Mouse (Mus musculus): ENCODE results near the gene Clasp1. TPM values are rescaled to one million over a fixed set of nuclear protein-coding genes. Genes with fewer than 3 reads are reported as not detected.

Gene Clasp1
- polyA plus RNA-seq, 1 experiment: 14.8 TPM

DNA sequence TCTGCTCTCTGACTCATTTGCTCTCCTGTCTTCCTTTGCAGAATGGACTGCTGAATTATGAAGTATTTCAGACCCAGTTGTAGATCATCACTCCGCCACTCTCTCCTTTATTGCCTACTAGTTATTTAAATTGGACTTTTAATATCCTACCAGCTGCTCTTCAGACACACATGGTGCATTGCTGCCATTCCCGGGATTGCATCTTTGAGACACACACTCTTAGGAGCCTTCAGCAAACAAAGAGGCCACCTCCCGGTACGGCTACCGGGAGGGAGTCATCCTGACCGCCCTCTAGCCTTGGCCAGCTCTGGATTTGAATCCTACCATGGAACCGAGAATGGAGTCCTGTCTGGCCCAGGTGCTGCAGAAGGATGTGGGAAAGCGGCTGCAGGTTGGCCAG, 30.5 kb downstream of the Clasp1 start:
- no peak overlapping the region for H3K27ac ChIP-seq (ENCODE audit: insufficient read depth, low read length)
- H3K27me3 ChIP-seq (ENCODE audit: control insufficient read depth, insufficient read depth, low read length): no peaks in the 10 kb centered on the region
- DNase-seq (ENCODE audit: low read depth in 1 of 2, low spot score in 2 of 2): no peak
- TF ChIP-seq CTCF (IDR thresholded peaks at IDR 0.05; ENCODE audit: extremely low read depth, insufficient read depth, insufficient read length, insufficient replicate concordance) (no peak), POLR2A (IDR thresholded peaks at IDR 0.05; ENCODE audit: low read depth, low read length) (no peak)
- no peak overlapping the region for H3K4me3 ChIP-seq (ENCODE audit: extremely low read depth, insufficient read depth, insufficient read length)
- peaks cover 6% of the 10 kb centered on the region; the same call in 1 of the 2 replicates for H3K4me1 ChIP-seq (ENCODE audit: control insufficient read depth, insufficient read depth, insufficient read length)
- peaks cover 10% of the 10 kb centered on the region; the same call in 1 of the 2 replicates for H3K36me3 ChIP-seq (ENCODE audit: control insufficient read depth, insufficient read depth, low read length)
- 93% methylated on average over 8 of the region's 8 CpGs for WGBS

DNA sequence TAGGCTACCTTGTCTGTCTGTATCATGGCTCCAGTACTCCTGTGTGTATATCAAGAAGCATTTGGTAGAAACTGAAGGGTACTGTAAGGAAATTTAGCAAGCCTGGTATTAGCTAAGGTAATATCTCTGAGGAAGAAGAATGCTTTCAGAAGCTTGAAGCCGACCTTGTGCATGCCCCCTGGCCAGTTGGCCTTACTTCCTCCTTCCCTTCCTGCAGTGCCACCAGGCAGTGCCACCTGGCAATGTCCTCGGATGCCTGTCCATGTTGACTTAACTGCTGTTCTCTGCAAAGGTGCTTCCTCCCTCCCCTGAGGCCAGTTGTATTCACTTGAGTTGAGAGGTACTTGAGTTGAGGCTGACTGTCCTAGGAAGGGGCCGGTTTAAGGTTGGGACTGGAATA, 32.3 kb downstream of the Clasp1 start:
- TF ChIP-seq POLR2A (IDR thresholded peaks at IDR 0.05; ENCODE audit: low read depth, low read length): no peak
- TF ChIP-seq CTCF (IDR thresholded peaks at IDR 0.05; ENCODE audit: extremely low read depth, insufficient read depth, insufficient read length, insufficient replicate concordance): no peak
- H3K27ac ChIP-seq (ENCODE audit: insufficient read depth, low read length): 0 out of 2 replicates have a peak overlapping the region, but pooled peaks have one; percentile 5
- no peaks in the 10 kb centered on the region for H3K27me3 ChIP-seq (ENCODE audit: control insufficient read depth, insufficient read depth, low read length)
- 40% methylated on average over 3 of the region's 3 CpGs for WGBS
- DNase-seq (ENCODE audit: low read depth in 1 of 2, low spot score in 2 of 2): peak in 1 of 2 experiments; percentile 8
- H3K4me3 ChIP-seq (ENCODE audit: extremely low read depth, insufficient read depth, insufficient read length): no peak overlapping the region
- peaks cover 12% of the 10 kb centered on the region; the same call in 1 of the 2 replicates for H3K36me3 ChIP-seq (ENCODE audit: control insufficient read depth, insufficient read depth, low read length)
- H3K4me1 ChIP-seq (ENCODE audit: control insufficient read depth, insufficient read depth, insufficient read length): peaks cover 6% of the 10 kb centered on the region; the same call in 1 of the 2 replicates

DNA sequence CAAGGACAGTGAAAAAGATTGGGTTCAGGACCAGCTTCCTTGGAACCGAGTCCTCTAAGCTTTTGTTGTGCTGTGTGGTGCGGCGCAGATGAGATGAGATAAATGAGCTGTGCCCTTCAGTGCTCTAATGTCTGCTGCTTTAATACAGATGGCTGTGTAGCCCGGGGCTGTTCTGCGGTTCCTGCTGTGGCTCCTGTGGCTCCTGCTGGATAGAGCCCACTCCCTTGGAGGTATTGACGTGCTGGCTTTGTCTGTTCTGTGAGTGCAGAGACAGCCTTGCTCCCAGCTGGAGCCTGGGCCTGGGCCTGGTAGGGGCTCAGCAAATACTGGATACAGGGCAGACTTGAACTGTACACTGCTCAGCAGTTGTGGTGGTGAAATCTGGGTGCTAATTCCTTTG, 34.0 kb downstream of the Clasp1 start:
- H3K27ac ChIP-seq (ENCODE audit: insufficient read depth, low read length): no peak overlapping the region
- DNase-seq (ENCODE audit: low read depth in 1 of 2, low spot score in 2 of 2): no peak
- WGBS: 92% methylated on average over 6 of the region's 6 CpGs
- no peak for TF ChIP-seq POLR2A (IDR thresholded peaks at IDR 0.05; ENCODE audit: low read depth, low read length)
- no peak for TF ChIP-seq CTCF (IDR thresholded peaks at IDR 0.05; ENCODE audit: extremely low read depth, insufficient read depth, insufficient read length, insufficient replicate concordance)
- peaks cover 6% of the 10 kb centered on the region; the same call in 1 of the 2 replicates for H3K4me1 ChIP-seq (ENCODE audit: control insufficient read depth, insufficient read depth, insufficient read length)
- H3K27me3 ChIP-seq (ENCODE audit: control insufficient read depth, insufficient read depth, low read length): no peaks in the 10 kb centered on the region
- H3K36me3 ChIP-seq (ENCODE audit: control insufficient read depth, insufficient read depth, low read length): peaks cover 12% of the 10 kb centered on the region; the same call in 1 of the 2 replicates
- no peak overlapping the region for H3K4me3 ChIP-seq (ENCODE audit: extremely low read depth, insufficient read depth, insufficient read length)

DNA sequence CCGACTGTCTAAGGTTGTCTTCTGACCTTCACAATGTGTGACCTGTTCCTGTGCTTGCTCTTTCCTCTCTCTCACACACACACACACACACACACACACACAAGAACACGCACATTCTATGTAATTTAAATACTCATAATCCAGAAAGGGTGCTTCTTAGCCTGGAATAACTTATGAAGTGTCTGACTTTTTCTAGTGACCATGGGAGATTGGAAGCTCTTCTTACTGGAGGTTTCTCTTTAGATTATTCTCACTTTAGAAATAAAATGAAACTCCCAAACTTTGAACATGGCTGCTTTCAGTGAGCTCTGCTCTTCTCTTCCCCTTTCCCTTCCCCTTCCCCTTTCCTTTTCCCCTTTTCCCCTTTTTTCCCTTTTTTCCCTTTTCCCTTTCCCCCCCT, 37.1 kb downstream of the Clasp1 start:
- H3K27ac ChIP-seq (ENCODE audit: insufficient read depth, low read length): no peak overlapping the region
- TF ChIP-seq POLR2A (IDR thresholded peaks at IDR 0.05; ENCODE audit: low read depth, low read length) (no peak), CTCF (IDR thresholded peaks at IDR 0.05; ENCODE audit: extremely low read depth, insufficient read depth, insufficient read length, insufficient replicate concordance) (no peak)
- no peak overlapping the region for H3K4me3 ChIP-seq (ENCODE audit: extremely low read depth, insufficient read depth, insufficient read length)
- no peak for DNase-seq (ENCODE audit: low read depth in 1 of 2, low spot score in 2 of 2)
- H3K4me1 ChIP-seq (ENCODE audit: control insufficient read depth, insufficient read depth, insufficient read length): peaks cover 3% of the 10 kb centered on the region; the same call in 1 of the 2 replicates
- H3K27me3 ChIP-seq (ENCODE audit: control insufficient read depth, insufficient read depth, low read length): no peaks in the 10 kb centered on the region
- WGBS: 97% methylated on average over 2 of the region's 2 CpGs
- peaks cover 7% of the 10 kb centered on the region; the same call in 1 of the 2 replicates for H3K36me3 ChIP-seq (ENCODE audit: control insufficient read depth, insufficient read depth, low read length)

DNA sequence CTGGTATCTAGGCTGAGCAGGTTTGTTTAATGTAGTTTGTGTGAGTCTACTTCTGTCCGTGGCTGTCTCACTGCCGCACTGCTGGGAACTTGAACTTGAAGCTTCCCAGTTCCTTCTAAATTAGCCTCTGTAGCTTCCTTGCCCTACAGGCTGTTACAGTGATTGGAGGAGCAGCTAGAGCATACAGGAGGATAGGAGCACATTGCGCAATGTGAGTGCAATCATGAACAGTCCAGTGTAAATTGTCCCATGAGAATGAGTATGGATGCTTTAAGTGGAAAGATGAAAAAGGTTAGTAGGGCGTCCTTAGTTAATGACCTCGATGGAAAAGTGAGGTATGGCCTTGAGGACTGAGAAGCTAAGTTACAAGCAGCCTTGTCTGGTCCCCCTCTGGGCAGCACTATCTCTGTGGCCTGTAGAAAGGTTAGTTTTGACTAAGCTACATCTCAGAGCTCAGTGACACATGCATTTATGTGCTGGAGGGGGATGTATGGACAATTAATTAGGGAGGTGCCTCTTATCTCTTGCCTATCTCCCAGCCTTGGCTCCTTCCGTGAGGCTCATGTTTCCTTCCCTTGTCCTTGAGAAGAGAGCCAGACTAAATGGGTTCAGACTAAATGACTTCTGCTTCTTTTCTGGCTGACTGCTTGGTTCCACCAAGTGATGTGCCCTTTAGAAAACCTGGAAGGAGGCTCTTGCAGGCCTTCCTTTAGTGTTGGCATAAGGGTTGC, 39.7 kb downstream of the Clasp1 start:
- TF ChIP-seq CTCF (IDR thresholded peaks at IDR 0.05; ENCODE audit: extremely low read depth, insufficient read depth, insufficient read length, insufficient replicate concordance) (no peak), POLR2A (IDR thresholded peaks at IDR 0.05; ENCODE audit: low read depth, low read length) (no peak)
- 86% methylated on average over 6 of the region's 6 CpGs for WGBS
- no peak for DNase-seq (ENCODE audit: low read depth in 1 of 2, low spot score in 2 of 2)
- Histone ChIP-seq H3K4me1 (ENCODE audit: control insufficient read depth, insufficient read depth, insufficient read length) (no peaks in the 10 kb centered on the region), H3K27ac (ENCODE audit: insufficient read depth, low read length) (no peak overlapping the region), H3K4me3 (ENCODE audit: extremely low read depth, insufficient read depth, insufficient read length) (no peak overlapping the region), H3K27me3 (ENCODE audit: control insufficient read depth, insufficient read depth, low read length) (no peaks in the 10 kb centered on the region), H3K36me3 (ENCODE audit: control insufficient read depth, insufficient read depth, low read length) (peaks cover 3% of the 10 kb centered on the region; the same call in 1 of the 2 replicates)

DNA sequence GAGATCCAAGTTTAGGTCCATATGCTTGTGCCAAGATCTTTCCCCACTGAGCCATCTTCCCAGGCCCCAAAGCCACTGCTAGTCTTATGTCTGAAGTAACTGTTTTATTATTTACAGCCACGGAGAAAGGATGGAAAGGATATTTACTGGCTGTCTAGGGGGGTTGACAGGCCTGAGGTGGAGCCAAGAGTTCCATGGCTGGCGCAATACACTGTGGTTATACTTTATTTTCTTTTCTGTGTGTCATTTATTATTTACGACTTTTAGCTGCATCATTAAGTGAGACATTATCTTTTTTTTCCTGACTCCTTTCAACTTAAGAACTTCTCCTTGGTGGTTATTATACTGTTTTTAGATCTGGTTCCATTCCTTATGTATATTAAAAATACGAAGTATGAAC, 42.7 kb downstream of the Clasp1 start:
- Histone ChIP-seq H3K4me1 (ENCODE audit: control insufficient read depth, insufficient read depth, insufficient read length) (no peaks in the 10 kb centered on the region), H3K27ac (ENCODE audit: insufficient read depth, low read length) (no peak overlapping the region), H3K36me3 (ENCODE audit: control insufficient read depth, insufficient read depth, low read length) (no peaks in the 10 kb centered on the region), H3K4me3 (ENCODE audit: extremely low read depth, insufficient read depth, insufficient read length) (no peak overlapping the region), H3K27me3 (ENCODE audit: control insufficient read depth, insufficient read depth, low read length) (no peaks in the 10 kb centered on the region)
- DNase-seq (ENCODE audit: low read depth in 1 of 2, low spot score in 2 of 2): no peak
- whole genome bisulfite sequencing: 91% methylated on average over 4 of the region's 4 CpGs
- TF ChIP-seq CTCF (IDR thresholded peaks at IDR 0.05; ENCODE audit: extremely low read depth, insufficient read depth, insufficient read length, insufficient replicate concordance) (no peak), POLR2A (IDR thresholded peaks at IDR 0.05; ENCODE audit: low read depth, low read length) (no peak)

DNA sequence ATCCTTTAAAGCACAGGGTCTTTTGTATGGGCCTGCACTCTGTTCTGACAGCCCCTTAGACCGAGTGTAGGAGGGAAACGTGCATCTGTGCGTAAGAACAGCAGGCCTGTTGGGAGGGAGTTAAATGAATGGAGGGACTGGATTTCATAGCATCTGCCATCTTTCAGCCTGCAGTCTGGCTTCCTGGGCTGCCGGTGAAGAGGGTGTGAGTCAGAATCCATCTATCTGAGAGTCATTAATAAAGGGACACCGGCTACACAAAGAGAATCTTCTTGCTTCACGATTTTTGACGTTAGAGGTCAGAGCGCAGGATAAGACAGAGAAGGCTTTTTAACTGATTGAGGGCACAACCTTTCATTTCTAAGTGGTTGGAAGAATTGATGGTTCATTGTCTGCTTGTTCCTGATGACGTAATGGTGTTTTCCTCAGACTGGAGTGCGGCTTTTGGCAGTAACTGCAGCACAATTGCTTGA, 46.2 kb downstream of the Clasp1 start:
- no peak for DNase-seq (ENCODE audit: low read depth in 1 of 2, low spot score in 2 of 2)
- H3K4me1 ChIP-seq (ENCODE audit: control insufficient read depth, insufficient read depth, insufficient read length): peaks cover 2% of the 10 kb centered on the region; the same call in 1 of the 2 replicates
- 85% methylated on average over 10 of the region's 10 CpGs for WGBS

More for the DNA sequence above, 46.2 kb downstream of the Clasp1 start:
- H3K27ac ChIP-seq (ENCODE audit: insufficient read depth, low read length): no peak overlapping the region
- no peak overlapping the region for H3K4me3 ChIP-seq (ENCODE audit: extremely low read depth, insufficient read depth, insufficient read length)
- no peaks in the 10 kb centered on the region for H3K27me3 ChIP-seq (ENCODE audit: control insufficient read depth, insufficient read depth, low read length)
- TF ChIP-seq CTCF (IDR thresholded peaks at IDR 0.05; ENCODE audit: extremely low read depth, insufficient read depth, insufficient read length, insufficient replicate concordance): no peak
- H3K36me3 ChIP-seq (ENCODE audit: control insufficient read depth, insufficient read depth, low read length): 0 out of 2 replicates have a peak, but pooled peaks cover 1% of the 10 kb centered on the region

All from spleen, adult 2 months (tissue).